Mouse (Mus musculus): ENCODE data around the gene Isyna1.

Gene Isyna1

GRCm38 (mm10) chr8:70615894-70616293, 21.7 kb downstream of the Isyna1 start, which contains the start of gene Lrrc25:
Gene Lrrc25, plus strand, starts transcription at chr8:70616155.
- H3K36me3 ChIP-seq (ENCODE audit: control insufficient read depth, insufficient read depth, low read length, poor library complexity, severe bottlenecking): no peaks in the 10 kb centered on the region
- peak; percentile 45 for DNase-seq (ENCODE audit: low read depth, low spot score)
- no peaks in the 10 kb centered on the region for H3K27me3 ChIP-seq (ENCODE audit: control insufficient read depth, insufficient read depth, low read length, poor library complexity, severe bottlenecking)

GRCm38 (mm10) chr8:70616645-70617044, 22.5 kb downstream of the Isyna1 start:
- Histone ChIP-seq H3K36me3 (ENCODE audit: control insufficient read depth, insufficient read depth, low read length, poor library complexity, severe bottlenecking) (no peaks in the 10 kb centered on the region), H3K27me3 (ENCODE audit: control insufficient read depth, insufficient read depth, low read length, poor library complexity, severe bottlenecking) (no peaks in the 10 kb centered on the region)
- peak; percentile 52 for DNase-seq (ENCODE audit: low read depth, low spot score)

GRCm38 (mm10) chr8:70617985-70618384, 23.8 kb downstream of the Isyna1 start:
- H3K36me3 ChIP-seq (ENCODE audit: control insufficient read depth, insufficient read depth, low read length, poor library complexity, severe bottlenecking): no peaks in the 10 kb centered on the region
- no peaks in the 10 kb centered on the region for H3K27me3 ChIP-seq (ENCODE audit: control insufficient read depth, insufficient read depth, low read length, poor library complexity, severe bottlenecking)
- no peak for DNase-seq (ENCODE audit: low read depth, low spot score)

- peak; percentile 96 for DNase-seq (ENCODE audit: low read depth, low spot score)
- Histone ChIP-seq H3K27me3 (ENCODE audit: control insufficient read depth, insufficient read depth, low read length, poor library complexity, severe bottlenecking) (no peaks in the 10 kb centered on the region), H3K36me3 (ENCODE audit: control insufficient read depth, insufficient read depth, low read length, poor library complexity, severe bottlenecking) (no peaks in the 10 kb centered on the region)
Measured at GRCm38 (mm10) chr8:70618888-70619334, 24.7 kb downstream of the Isyna1 start.

- no peak for DNase-seq (ENCODE audit: low read depth, low spot score)
- Histone ChIP-seq H3K36me3 (ENCODE audit: control insufficient read depth, insufficient read depth, low read length, poor library complexity, severe bottlenecking) (no peaks in the 10 kb centered on the region), H3K27me3 (ENCODE audit: control insufficient read depth, insufficient read depth, low read length, poor library complexity, severe bottlenecking) (no peaks in the 10 kb centered on the region)
Measured at GRCm38 (mm10) chr8:70622220-70622619, 28.0 kb downstream of the Isyna1 start.

- Histone ChIP-seq H3K36me3 (ENCODE audit: control insufficient read depth, insufficient read depth, low read length, poor library complexity, severe bottlenecking) (no peaks in the 10 kb centered on the region), H3K27me3 (ENCODE audit: control insufficient read depth, insufficient read depth, low read length, poor library complexity, severe bottlenecking) (no peaks in the 10 kb centered on the region)
- DNase-seq (ENCODE audit: low read depth, low spot score): peak; percentile 75
Measured at GRCm38 (mm10) chr8:70625104-70625503, 30.9 kb downstream of the Isyna1 start.

GRCm38 (mm10) chr8:70627041-70627440, 32.9 kb downstream of the Isyna1 start:
- Histone ChIP-seq H3K27me3 (ENCODE audit: control insufficient read depth, insufficient read depth, low read length, poor library complexity, severe bottlenecking) (no peaks in the 10 kb centered on the region), H3K36me3 (ENCODE audit: control insufficient read depth, insufficient read depth, low read length, poor library complexity, severe bottlenecking) (no peaks in the 10 kb centered on the region)
- DNase-seq (ENCODE audit: low read depth, low spot score): no peak

- no peak for DNase-seq (ENCODE audit: low read depth, low spot score)
- no peaks in the 10 kb centered on the region for H3K36me3 ChIP-seq (ENCODE audit: control insufficient read depth, insufficient read depth, low read length, poor library complexity, severe bottlenecking)
- no peaks in the 10 kb centered on the region for H3K27me3 ChIP-seq (ENCODE audit: control insufficient read depth, insufficient read depth, low read length, poor library complexity, severe bottlenecking)
Measured at GRCm38 (mm10) chr8:70628986-70629490, 34.9 kb downstream of the Isyna1 start.

- Histone ChIP-seq H3K27me3 (ENCODE audit: control insufficient read depth, insufficient read depth, low read length, poor library complexity, severe bottlenecking) (no peaks in the 10 kb centered on the region), H3K36me3 (ENCODE audit: control insufficient read depth, insufficient read depth, low read length, poor library complexity, severe bottlenecking) (no peaks in the 10 kb centered on the region)
- peak; percentile 98 for DNase-seq (ENCODE audit: low read depth, low spot score)
Measured at GRCm38 (mm10) chr8:70629574-70630531, 35.7 kb downstream of the Isyna1 start.

- no peaks in the 10 kb centered on the region for H3K36me3 ChIP-seq (ENCODE audit: control insufficient read depth, insufficient read depth, low read length, poor library complexity, severe bottlenecking)
- H3K27me3 ChIP-seq (ENCODE audit: control insufficient read depth, insufficient read depth, low read length, poor library complexity, severe bottlenecking): no peaks in the 10 kb centered on the region
- peak; percentile 37 for DNase-seq (ENCODE audit: low read depth, low spot score)
Measured at GRCm38 (mm10) chr8:70630532-70631381, 36.6 kb downstream of the Isyna1 start.

GRCm38 (mm10) chr8:70631436-70631835, 37.3 kb downstream of the Isyna1 start:
- Histone ChIP-seq H3K27me3 (ENCODE audit: control insufficient read depth, insufficient read depth, low read length, poor library complexity, severe bottlenecking) (no peaks in the 10 kb centered on the region), H3K36me3 (ENCODE audit: control insufficient read depth, insufficient read depth, low read length, poor library complexity, severe bottlenecking) (no peaks in the 10 kb centered on the region)
- DNase-seq (ENCODE audit: low read depth, low spot score): no peak

- no peaks in the 10 kb centered on the region for H3K27me3 ChIP-seq (ENCODE audit: control insufficient read depth, insufficient read depth, low read length, poor library complexity, severe bottlenecking)
- no peaks in the 10 kb centered on the region for H3K36me3 ChIP-seq (ENCODE audit: control insufficient read depth, insufficient read depth, low read length, poor library complexity, severe bottlenecking)
- DNase-seq (ENCODE audit: low read depth, low spot score): no peak
Measured at GRCm38 (mm10) chr8:70632346-70632892, 38.2 kb downstream of the Isyna1 start, which contains the start of gene Gdf15. Gene Gdf15, minus strand, starts transcription at chr8:70632456.

GRCm38 (mm10) chr8:70634066-70634465, 39.9 kb downstream of the Isyna1 start:
- H3K27me3 ChIP-seq (ENCODE audit: control insufficient read depth, insufficient read depth, low read length, poor library complexity, severe bottlenecking): no peaks in the 10 kb centered on the region
- no peaks in the 10 kb centered on the region for H3K36me3 ChIP-seq (ENCODE audit: control insufficient read depth, insufficient read depth, low read length, poor library complexity, severe bottlenecking)
- DNase-seq (ENCODE audit: low read depth, low spot score): no peak

- peak; percentile 86 for DNase-seq (ENCODE audit: low read depth, low spot score)
- Histone ChIP-seq H3K36me3 (ENCODE audit: control insufficient read depth, insufficient read depth, low read length, poor library complexity, severe bottlenecking) (no peaks in the 10 kb centered on the region), H3K27me3 (ENCODE audit: control insufficient read depth, insufficient read depth, low read length, poor library complexity, severe bottlenecking) (no peaks in the 10 kb centered on the region)
Measured at GRCm38 (mm10) chr8:70635527-70635926, 41.4 kb downstream of the Isyna1 start.

Measured in splenic B cell, adult 2 months (primary cell).